Mouse (Mus musculus): ENCODE measurements around the gene Mrgbp.

DNA sequence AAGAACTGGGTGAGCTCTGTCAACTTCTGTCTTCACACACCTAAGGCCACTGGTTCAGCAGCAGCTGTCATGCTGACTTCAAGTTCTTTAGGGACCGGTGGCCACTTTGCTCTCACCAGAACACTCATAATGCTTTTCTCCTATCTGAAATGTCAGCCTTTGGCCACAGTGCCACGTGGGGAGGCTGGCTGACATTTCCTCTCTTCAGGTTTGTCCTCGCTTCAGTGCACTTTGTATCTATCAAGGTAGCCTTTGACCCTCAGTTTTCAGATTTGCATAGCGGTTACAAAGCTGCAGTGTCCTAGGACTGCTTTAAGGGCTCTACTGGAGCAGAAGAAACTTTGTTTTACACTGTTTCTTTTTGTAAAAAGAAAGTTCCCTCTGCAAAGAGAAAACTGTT lies 4.6 kb upstream of the Mrgbp start:
- TF ChIP-seq GATA1 (IDR thresholded peaks at IDR 0.05; ENCODE audit: low read depth, low read length) (no peak), CTCF (IDR thresholded peaks at IDR 0.05 in 2 of 3, conservative IDR thresholded peaks at IDR 0.05 in 1 of 3; ENCODE audit: control insufficient read depth in 1 of 3, insufficient read depth in 1 of 3, low read depth in 2 of 3, low read length in 3 of 3, poor library complexity in 1 of 3, severe bottlenecking in 1 of 3) (no peak), POLR2A (IDR thresholded peaks at IDR 0.05; ENCODE audit: control insufficient read depth in 1 of 2, insufficient read depth in 1 of 2, low read depth in 1 of 2, low read length in 2 of 2, poor library complexity in 1 of 2) (no peak), ZC3H11A (IDR thresholded peaks at IDR 0.05; ENCODE audit: low read depth, low read length) (no peak), MEF2A (IDR thresholded peaks at IDR 0.05; ENCODE audit: extremely low read depth, insufficient replicate concordance, low read depth, low read length, poor library complexity, severe bottlenecking) (no peak)
